Mouse (Mus musculus) left cerebral cortex, adult 2 months (tissue): ENCODE data around the gene Ppp3ca. TPM values are rescaled to one million over a fixed set of nuclear protein-coding genes. Genes with fewer than 3 reads are reported as not detected.
A peak's percentile ranks its signal among the peaks of the same experiment; 100 is the strongest.

Experiments
- DNase-seq, 2 experiments: peaks; one replicate each; pipeline ENCODE4 v3.0.0; 2021 to 2022; ENCODE audit warnings: low spot score in 2 of 2, mixed read lengths in 1 of 2; ENCODE audit errors: extremely low spot score in 1 of 2
- H3K27ac ChIP-seq: fragments of 200-600 bp; 2 replicates; pipeline ENCODE4 v1.8.1; 2022
- H3K4me3 ChIP-seq: fragments of 200-600 bp; 2 replicates; pipeline ENCODE4 v1.8.1; 2022
- CTCF ChIP-seq: fragments of 200-600 bp; IDR thresholded peaks from 2 replicates; pipeline ENCODE4 v1.8.1; 2022; ENCODE audit warnings: antibody characterized with exemption, mild to moderate bottlenecking, moderate library complexity
- intact Hi-C: fragments of 180-260 bp; cut with DNase I; formaldehyde crosslinking; loops from one replicate; pipeline ENCODE4 v1.15.1; 2025
- total RNA-seq, 2 experiments: library from RNA; stranded (reverse); gene quantifications; 2 replicates each; pipeline ENCODE4 v1.2.3; 2021

Ppp3ca gene
- total RNA-seq, 2 experiments from 2014 or later = 868 to 887 TPM

DNA sequence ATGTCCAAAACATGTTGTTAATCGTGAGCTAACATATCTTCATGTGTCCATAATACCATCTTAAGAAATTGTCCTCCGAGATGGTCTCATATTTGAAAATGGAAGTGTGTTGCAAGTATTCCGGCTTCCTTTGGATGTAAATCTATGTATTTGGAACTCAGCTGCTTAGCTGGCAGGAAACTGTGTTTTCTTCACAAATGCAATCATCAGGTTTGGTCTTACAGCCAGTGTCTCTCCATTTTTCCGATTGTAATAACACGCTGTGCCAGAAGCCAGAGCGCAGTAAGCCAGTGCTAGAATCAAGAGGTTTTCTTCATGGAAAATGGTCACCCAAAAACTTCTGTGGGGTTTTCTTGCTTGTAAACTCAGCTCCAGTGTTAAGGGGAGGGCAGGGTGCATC is 104.3 kb downstream of the Ppp3ca start:
- H3K4me3 ChIP-seq = no peak overlapping the region
- H3K27ac ChIP-seq = no peak overlapping the region
- intact Hi-C loops = no loop called here
- no peak for TF ChIP-seq CTCF
- DNase-seq = no peak

DNA sequence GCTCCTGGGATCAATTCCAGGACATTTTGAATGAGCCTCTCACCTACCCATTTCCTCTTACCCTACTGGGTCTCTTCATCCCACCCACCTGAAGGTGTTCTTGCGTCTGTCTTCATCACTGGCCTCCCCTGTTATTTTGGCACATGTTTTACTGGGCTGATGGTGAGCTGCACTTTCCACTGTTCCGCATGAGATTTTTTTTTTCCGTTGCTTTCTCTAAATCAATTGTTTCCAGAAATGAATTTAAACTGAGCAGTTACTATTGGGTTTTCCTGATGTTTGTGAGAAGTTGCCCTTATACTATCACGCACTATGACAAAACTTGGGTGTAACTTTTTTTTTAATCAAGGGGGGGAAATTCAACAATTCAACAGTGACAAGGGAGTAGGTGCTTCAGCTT is 106.6 kb downstream of the Ppp3ca start:
- intact Hi-C loops = no loop called here
- no peak for TF ChIP-seq CTCF
- Histone ChIP-seq H3K4me3 (no peak overlapping the region), H3K27ac (no peak overlapping the region)
- DNase-seq = no peak

DNA sequence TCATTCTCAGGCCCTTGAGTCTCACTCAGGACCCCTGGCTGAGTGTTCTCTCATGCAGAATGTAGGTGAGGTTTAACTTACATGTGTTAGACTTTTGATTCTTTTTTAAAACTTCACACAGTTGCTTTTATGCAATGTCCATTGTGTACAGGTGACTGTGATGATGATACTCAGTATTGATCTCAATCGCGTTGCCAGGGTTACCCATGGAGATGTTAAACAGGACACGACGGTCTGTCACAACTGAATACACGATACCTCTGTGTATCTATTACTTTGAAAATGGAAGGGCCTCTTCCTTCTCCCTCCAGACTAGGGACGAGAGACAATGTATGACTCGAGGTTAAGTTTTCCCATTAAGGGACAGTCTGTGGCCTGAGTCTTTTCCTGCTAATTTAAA is 107.5 kb downstream of the Ppp3ca start:
- no peak overlapping the region for H3K27ac ChIP-seq

DNA sequence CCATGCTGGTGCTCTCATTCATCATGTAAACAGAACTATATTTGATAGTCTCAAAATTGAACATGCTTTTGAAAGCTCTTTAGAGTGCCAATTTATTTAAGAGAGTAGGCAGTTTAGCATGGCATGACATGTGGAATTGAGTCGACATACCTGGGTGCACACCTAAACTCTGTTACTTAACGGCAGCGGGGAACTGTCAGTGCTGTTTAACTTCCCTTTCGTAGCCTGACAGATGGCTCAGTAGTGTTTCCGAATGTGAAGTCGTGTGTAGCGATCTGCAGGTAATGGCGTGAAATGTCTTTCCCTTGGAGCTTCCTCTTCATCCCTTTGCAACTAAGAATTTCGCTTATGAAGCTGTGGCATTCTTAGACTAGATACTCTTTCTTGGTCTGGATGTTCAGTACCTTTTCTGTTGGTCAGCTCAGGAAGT is 107.9 kb downstream of the Ppp3ca start:
- DNase-seq = no peak
- intact Hi-C loops = no loop called here
- H3K4me3 ChIP-seq = no peak overlapping the region
- no peak for TF ChIP-seq CTCF
- H3K27ac ChIP-seq = no peak overlapping the region

More for the DNA sequence above, 107.5 kb downstream of the Ppp3ca start:
- DNase-seq = no peak
- no peak overlapping the region for H3K4me3 ChIP-seq
- no peak for TF ChIP-seq CTCF
- intact Hi-C loops = no loop called here

DNA sequence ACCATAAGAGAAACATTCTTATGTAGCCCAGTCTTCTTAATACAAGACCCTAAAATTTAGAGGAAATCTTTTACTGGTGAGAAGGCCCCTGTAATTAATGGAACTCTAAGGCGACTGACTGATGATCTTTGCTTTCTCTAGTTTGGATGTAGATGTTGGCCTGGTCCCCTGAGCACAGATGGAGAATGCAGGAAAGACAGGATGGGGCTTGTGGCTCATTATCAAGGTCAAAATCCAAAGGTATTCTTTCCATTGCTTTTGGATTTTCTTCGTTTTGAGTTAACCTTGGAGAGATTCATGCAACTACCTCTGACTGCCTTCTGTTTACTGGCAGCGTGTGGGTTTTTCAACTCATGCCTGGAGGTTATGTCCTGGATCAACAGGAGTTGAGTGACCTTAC is 110.4 kb downstream of the Ppp3ca start:
- no peak overlapping the region for H3K4me3 ChIP-seq
- intact Hi-C loops = no loop called here
- DNase-seq = no peak
- no peak for TF ChIP-seq CTCF
- no peak overlapping the region for H3K27ac ChIP-seq

DNA sequence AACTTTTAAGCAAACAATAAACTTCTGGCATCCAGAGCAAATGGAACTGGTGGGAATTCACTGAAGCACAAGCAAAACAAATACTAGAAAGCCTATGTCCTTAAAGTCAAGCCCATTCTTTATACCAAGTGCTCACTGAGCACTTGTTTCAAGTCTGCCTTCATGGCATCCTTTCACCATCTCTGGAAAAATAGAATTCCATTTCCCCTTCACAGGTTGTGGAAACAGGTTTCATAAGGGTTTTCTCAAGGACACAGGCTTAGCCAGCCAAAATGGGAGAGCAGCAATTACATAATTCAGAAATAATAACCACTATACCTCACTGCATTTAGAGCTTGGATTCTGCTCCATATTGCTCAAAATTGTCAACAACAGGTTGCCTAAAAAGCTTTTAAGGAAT is 112.1 kb downstream of the Ppp3ca start:
- peak overlapping the region; percentile 1; the same call in 1 of the 2 replicates for H3K27ac ChIP-seq
- H3K4me3 ChIP-seq = no peak overlapping the region
- no peak for DNase-seq
- intact Hi-C loops = no loop called here
- no peak for TF ChIP-seq CTCF

DNA sequence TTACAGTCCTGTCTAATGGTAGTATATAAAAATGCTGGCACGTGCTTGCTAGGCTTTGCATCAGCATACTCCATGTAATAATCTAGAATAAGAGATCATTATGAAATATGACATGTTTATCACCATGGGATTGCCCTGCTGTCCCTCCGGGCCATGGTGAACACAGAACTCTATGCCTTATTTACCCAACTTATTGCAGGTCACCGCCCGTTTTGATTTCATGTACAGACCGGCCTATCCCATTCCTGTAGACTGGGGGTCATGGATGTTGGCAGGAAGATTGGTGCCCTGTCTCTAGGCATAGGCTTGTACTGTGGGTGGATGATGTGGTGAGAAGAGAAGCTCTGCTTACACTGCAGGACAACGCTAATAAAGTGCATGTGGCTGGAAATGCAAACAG is 115.8 kb downstream of the Ppp3ca start:
- intact Hi-C loops = no loop called here
- DNase-seq = no peak
- no peak overlapping the region for H3K4me3 ChIP-seq
- TF ChIP-seq CTCF = no peak
- no peak overlapping the region for H3K27ac ChIP-seq

DNA sequence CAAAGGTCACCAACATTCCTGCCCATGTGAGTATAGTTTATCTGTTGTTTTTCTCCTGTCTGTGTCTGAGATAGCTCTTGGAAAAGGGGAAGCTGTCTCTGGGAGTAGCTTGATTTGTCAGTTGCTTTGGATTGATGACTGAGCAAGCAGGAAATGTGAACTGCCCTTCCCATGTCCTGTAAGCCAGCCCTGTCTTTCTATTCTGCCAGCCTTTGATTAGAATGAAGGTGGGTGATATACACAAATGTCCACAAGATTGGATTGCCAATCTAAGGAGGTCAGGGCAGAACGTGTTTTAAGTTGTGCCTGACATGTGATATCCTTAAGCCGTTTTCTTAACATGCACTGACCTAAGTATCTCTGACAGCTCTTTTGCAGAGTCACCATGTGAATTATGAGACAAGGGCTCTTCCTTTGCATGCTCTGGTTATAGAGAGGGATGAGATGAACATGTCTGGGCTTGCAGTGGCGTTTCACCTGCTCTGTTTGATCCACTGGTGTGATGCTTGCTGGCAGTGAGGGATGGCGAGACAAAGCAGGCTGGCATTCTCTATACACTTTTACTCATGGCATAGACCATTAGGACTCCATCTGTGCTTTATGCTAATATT is 120.4 kb downstream of the Ppp3ca start:
- Histone ChIP-seq H3K27ac (no peak overlapping the region), H3K4me3 (no peak overlapping the region)
- DNase-seq = no peak
- no peak for TF ChIP-seq CTCF
- intact Hi-C loops = no loop called here

DNA sequence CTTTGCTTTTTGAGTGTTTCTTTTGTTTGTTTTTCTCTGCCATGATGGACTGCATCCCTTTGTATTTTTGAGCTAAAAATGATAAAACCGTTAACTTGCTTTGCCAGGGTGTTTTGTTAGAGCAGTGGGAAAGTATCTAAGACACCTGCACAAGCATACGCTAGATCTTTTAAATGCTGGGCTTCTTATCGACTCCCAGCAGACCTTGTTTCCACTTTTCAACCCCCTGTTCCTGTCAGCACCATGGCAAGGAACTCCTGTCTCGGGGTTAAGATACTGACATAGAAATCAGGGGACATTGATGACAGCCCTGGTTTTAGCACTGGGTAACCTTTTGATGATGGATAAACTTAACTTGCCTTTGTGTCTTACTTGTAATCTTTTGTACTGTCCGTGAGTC is 121.5 kb downstream of the Ppp3ca start:
- intact Hi-C loops = no loop called here
- TF ChIP-seq CTCF = no peak
- H3K27ac ChIP-seq = no peak overlapping the region
- no peak overlapping the region for H3K4me3 ChIP-seq
- DNase-seq = no peak

DNA sequence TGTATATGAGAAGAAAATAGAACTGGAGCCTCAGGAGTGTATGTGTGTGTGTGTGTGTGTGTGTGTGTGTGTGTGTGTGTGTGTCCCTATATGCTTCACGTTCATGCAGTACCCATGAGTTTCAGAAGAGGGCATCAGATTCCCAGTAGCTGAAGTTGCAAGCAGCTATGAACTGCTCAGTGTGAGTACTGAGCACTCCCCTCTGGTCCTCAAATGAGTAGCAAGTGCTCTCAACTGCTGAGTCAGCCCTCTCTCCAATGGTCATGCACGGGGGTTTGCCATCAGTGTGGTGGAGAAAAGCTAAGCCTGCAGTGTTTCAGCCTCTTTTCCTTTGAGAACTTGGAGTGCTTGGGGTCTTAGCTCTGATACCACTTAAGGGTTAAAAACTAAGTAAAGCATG is 122.0 kb downstream of the Ppp3ca start:
- no peak for DNase-seq
- TF ChIP-seq CTCF = no peak
- Histone ChIP-seq H3K4me3 (no peak overlapping the region), H3K27ac (no peak overlapping the region)
- intact Hi-C loops = no loop called here

DNA sequence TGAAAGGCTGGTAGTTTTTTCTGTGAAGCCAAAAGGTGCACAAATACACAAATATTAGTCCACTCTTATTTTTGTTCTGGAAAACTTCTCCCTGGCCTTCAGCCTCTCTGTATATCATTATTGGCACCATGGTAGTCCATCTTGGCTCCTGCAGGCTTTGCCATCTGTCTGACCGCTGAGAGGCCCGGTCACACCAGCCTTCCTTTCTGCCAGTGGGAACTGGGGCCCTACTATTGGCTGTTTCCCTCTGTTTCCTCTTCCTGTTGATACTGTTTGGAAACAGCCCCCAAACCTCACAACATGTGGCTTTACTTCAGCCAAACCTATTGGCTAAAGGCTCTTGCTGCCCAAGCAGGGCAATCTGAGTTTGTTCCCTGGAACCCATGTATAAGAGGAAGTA is 123.5 kb downstream of the Ppp3ca start:
- no peak for TF ChIP-seq CTCF
- H3K27ac ChIP-seq = no peak overlapping the region
- DNase-seq = no peak
- H3K4me3 ChIP-seq = no peak overlapping the region
- intact Hi-C loops = no loop called here

DNA sequence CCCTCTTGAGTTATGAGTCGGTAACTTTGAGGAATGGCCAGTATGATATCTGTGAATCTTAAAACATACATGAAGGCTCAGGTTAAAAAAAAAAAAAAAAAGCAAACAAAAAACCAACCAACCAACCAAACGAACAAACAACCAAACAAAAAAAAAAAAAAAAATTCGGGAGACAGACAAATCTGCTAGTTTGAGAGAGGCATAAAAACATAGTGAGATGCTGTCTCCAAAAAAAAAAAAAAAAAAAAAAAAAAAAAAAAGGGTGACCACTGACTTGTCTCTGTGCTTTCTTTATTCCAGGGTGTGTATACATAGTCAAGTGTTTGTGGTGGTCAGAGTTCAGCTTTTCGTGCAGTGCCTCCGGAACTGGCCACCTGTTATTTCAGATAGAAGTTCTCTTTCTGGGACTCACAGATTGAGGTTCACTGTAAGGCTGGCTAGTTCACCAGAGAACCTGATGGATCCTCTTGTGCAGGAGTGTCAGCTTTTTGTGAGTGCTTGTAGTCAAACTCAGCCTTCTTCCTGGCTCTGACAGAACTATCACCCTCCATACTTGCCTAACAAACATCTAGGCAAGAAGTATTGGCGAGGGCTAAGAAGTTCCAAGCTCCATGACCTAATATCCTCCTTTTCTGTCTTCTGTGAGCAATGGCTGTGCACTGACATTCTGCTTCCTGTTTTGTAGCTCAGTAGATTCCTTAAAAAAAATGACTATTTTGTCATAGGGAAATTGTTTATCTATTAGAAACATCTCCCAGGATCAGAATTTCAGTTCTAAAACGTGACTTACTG is 124.7 kb downstream of the Ppp3ca start:
- TF ChIP-seq CTCF = no peak
- no peak for DNase-seq
- intact Hi-C loops = no loop called here
- no peak overlapping the region for H3K27ac ChIP-seq
- H3K4me3 ChIP-seq = no peak overlapping the region

DNA sequence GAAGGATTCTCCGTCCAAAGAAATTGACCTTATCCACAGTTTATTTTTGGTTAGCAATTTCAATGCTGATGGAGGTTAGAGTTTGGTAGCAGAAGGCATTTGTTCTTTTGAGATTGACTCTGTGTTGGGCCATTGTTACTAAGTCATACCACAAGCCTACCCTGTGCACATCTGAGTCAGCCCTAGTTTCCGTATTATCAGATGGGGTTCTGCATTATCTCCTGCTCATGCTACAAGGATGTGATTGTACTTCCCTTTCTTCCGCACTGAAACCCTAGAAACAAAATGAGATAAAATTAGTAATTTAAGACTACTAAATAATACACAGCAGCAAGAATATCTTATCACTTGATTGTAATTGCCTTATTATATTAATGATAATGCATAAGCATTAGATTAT is 129.0 kb downstream of the Ppp3ca start:
- no peak for DNase-seq
- intact Hi-C loops = no loop called here
- TF ChIP-seq CTCF = no peak
- no peak overlapping the region for H3K27ac ChIP-seq
- H3K4me3 ChIP-seq = no peak overlapping the region
